Mouse (Mus musculus) ES-Bruce4 (cell line): ENCODE results near the gene Ubl3. TPM values are rescaled to one million over a fixed set of nuclear protein-coding genes. Genes with fewer than 3 reads are reported as not detected.

Experiments
- H3K27ac ChIP-seq: 2 replicates; pipeline ENCODE4 v1.5.1; 2012; ENCODE audit warnings: low read length, inconsistent platforms; ENCODE audit not compliant: insufficient read depth
- H3K27me3 ChIP-seq: 2 replicates; pipeline ENCODE4 v1.6.1; 2012; ENCODE audit warnings: mild to moderate bottlenecking, low read length, inconsistent platforms; ENCODE audit not compliant: control insufficient read depth, poor library complexity, insufficient read depth, severe bottlenecking
- H3K36me3 ChIP-seq: 2 replicates; pipeline ENCODE4 v1.6.1; 2012; ENCODE audit warnings: inconsistent platforms, mild to moderate bottlenecking, low read length, moderate library complexity; ENCODE audit not compliant: control insufficient read depth, poor library complexity, insufficient read depth, severe bottlenecking
- H3K4me1 ChIP-seq: one replicate; pipeline ENCODE4 v1.8.1; 2011; ENCODE audit warnings: low read length; ENCODE audit not compliant: control insufficient read depth, insufficient read depth
- H3K4me3 ChIP-seq: 2 replicates; pipeline ENCODE4 v1.5.1; 2011; ENCODE audit warnings: low read depth, mild to moderate bottlenecking, low read length
- H3K9ac ChIP-seq: 2 replicates; pipeline ENCODE4 v1.6.1; 2012; ENCODE audit warnings: low read depth, mild to moderate bottlenecking, inconsistent platforms; ENCODE audit not compliant: poor library complexity, severe bottlenecking
- H3K9me3 ChIP-seq: replicated peaks from 2 replicates; pipeline ENCODE4 v1.6.1; 2012; ENCODE audit warnings: mild to moderate bottlenecking, low read length, inconsistent platforms; ENCODE audit not compliant: control insufficient read depth, poor library complexity, insufficient read depth, severe bottlenecking
- CTCF ChIP-seq: IDR thresholded peaks from one replicate; pipeline ENCODE4 v1.8.1; 2011; ENCODE audit warnings: low read depth, low read length
- EP300 ChIP-seq: IDR thresholded peaks from 2 replicates; pipeline ENCODE4 v1.6.1; 2011; ENCODE audit warnings: low read depth, low read length; ENCODE audit not compliant: insufficient read depth
- POLR2A ChIP-seq: IDR thresholded peaks from one replicate; pipeline ENCODE4 v1.8.1; 2011; ENCODE audit warnings: low read length; ENCODE audit not compliant: insufficient read depth
- polyA plus RNA-seq: library from polyadenylated mRNA; stranded (reverse); fragments of >200 nt; gene quantifications from 2 replicates; pipeline ENCODE4 v1.2.4, GENCODE M21; 2011; ENCODE audit warnings: low read depth; ENCODE audit not compliant: missing spikeins, insufficient read depth, insufficient read length

Ubl3 gene
- polyA plus RNA-seq, 1 experiment: 55.8 TPM

- H3K9ac ChIP-seq: no peak overlapping the region
- no peaks in the 10 kb centered on the region for H3K9me3 ChIP-seq
- no peaks in the 10 kb centered on the region for H3K36me3 ChIP-seq
- TF ChIP-seq EP300: no peak
- H3K4me3 ChIP-seq: no peak overlapping the region
- H3K27me3 ChIP-seq: no peaks in the 10 kb centered on the region
- peaks cover 9% of the 10 kb centered on the region for H3K4me1 ChIP-seq
- no peak overlapping the region for H3K27ac ChIP-seq
Measured at GRCm38 (mm10) chr5:148493025-148493424, 59.6 kb downstream of the Ubl3 start.

DNA sequence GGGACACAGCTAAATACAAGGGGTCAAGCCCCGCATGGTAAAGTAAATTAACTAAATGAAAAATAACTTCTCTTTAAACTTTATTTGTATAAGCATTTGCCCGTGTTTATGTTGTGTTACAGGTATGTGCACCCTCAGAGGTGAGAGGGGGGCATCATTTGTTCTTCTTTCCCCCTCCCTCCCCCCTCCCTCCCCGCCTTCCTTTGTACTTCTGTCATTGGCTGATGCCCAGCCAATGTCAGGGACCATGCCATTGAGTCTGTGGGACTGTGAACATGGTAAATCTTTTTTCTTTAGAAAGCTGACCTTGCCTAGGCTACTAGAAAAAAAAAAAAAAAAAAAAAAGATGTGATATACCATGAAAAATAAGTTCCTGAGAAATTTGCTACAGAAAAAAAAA is 62.2 kb downstream of the Ubl3 start:
- no peaks in the 10 kb centered on the region for H3K27me3 ChIP-seq
- H3K9ac ChIP-seq: no peak overlapping the region
- H3K36me3 ChIP-seq: no peaks in the 10 kb centered on the region
- H3K4me1 ChIP-seq: peaks cover 9% of the 10 kb centered on the region
- no peak overlapping the region for H3K4me3 ChIP-seq
- no peak overlapping the region for H3K27ac ChIP-seq
- TF ChIP-seq CTCF (no peak), EP300 (no peak), POLR2A (no peak)
- no peaks in the 10 kb centered on the region for H3K9me3 ChIP-seq

DNA sequence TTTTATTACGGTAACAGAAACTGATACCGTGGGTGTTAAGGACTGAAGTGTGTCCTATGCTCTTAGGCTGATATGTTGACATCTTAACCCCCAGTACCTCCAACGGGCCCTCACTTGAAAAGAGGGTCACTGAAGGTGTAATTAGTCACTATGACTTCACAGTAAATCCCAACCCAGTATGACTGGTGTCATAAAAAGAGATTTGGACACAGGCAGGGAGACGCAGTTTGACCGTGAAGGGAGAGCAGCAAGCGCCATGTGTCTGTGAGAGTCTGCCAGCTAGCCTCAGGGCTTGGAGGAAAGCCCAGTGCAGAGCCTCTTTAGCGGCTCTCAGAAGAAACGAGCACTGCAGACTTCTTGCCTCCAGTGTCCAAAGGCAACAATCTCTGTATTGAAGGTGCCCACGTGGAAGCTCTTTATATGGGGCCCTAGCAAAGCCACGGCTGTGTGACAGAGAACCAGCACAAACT is 62.8 kb downstream of the Ubl3 start:
- H3K36me3 ChIP-seq: no peaks in the 10 kb centered on the region

DNA sequence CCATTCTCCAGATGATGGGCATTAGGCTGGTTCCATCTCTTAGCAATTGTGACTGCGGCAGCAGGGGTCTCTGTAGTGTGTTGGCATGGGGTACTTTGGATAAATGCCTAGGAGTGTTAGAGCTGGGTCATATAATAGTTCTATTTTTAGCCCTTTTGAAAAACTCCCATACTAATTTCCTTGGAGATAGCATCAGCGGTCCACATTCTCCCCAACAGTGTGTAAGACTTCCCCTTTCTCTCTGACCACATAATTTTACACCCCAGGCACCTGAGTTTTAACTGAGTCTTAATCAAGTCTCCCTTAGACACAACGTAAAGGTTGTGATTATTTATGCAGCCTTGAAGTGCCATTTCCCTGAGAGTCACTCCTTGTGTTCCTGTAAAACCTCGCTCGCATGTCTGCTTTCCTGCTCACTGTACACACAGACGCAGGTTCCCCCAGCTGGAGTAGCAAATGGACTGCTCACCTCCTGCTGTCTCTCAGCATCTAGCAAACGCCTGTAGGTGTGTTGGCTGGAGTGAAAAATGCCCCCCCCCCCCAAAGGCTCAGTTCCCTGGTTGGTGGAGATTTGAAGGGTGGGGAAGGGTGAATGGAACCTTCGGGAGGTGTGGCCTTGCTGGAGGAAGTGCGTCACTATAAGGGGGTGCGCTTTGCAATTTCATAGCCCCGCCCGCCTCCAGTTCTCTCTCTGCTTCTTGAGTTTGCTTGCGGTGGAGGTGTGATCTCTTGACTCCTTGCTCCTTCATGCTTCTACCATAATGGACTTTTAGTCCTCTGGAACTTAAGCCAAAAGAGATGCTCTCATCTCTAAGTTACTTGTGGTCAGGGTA is 63.5 kb downstream of the Ubl3 start:
- peak overlapping the region; percentile 45; the same call in 1 of the 2 replicates for H3K4me3 ChIP-seq
- no peak overlapping the region for H3K9ac ChIP-seq
- no peaks in the 10 kb centered on the region for H3K27me3 ChIP-seq
- no peak for TF ChIP-seq EP300
- TF ChIP-seq CTCF: no peak
- no peak for TF ChIP-seq POLR2A
- peaks cover 8% of the 10 kb centered on the region for H3K4me1 ChIP-seq
- H3K9me3 ChIP-seq: no peaks in the 10 kb centered on the region
- no peaks in the 10 kb centered on the region for H3K36me3 ChIP-seq
- H3K27ac ChIP-seq: no peak overlapping the region

More for the DNA sequence above, 62.8 kb downstream of the Ubl3 start:
- Histone ChIP-seq H3K4me1 (peaks cover 9% of the 10 kb centered on the region), H3K9me3 (no peaks in the 10 kb centered on the region), H3K9ac (no peak overlapping the region), H3K27me3 (no peaks in the 10 kb centered on the region), H3K27ac (no peak overlapping the region), H3K4me3 (no peak overlapping the region)
- TF ChIP-seq CTCF (no peak), POLR2A (no peak), EP300 (no peak)

DNA sequence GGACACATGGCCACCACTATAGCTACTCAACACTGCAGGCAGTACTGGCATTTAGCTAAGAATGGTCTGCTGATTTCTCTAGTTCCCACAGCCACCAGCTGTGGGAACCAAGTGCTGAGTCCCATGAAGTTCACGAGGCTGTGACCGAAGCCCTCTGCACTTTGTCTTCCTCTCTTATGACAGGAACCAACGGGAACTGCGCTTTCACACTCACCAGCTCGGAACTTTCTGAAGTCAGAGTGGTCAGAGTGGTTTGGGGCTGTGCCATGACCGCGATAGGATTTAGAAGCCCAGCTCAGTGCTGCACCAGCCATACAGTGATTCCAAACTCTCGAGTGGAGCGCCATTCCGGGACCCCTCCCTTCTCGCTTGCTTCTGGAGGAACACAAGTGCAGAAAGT is 66.4 kb downstream of the Ubl3 start:
- H3K27me3 ChIP-seq: no peaks in the 10 kb centered on the region
- H3K36me3 ChIP-seq: no peaks in the 10 kb centered on the region
- no peak overlapping the region for H3K27ac ChIP-seq
- H3K4me1 ChIP-seq: peaks cover 3% of the 10 kb centered on the region
- H3K9me3 ChIP-seq: no peaks in the 10 kb centered on the region
- no peak overlapping the region for H3K4me3 ChIP-seq
- no peak for TF ChIP-seq POLR2A
- TF ChIP-seq CTCF: no peak
- no peak for TF ChIP-seq EP300
- no peak overlapping the region for H3K9ac ChIP-seq

- Histone ChIP-seq H3K9ac (no peak overlapping the region), H3K27ac (no peak overlapping the region), H3K9me3 (no peaks in the 10 kb centered on the region), H3K36me3 (no peaks in the 10 kb centered on the region), H3K4me3 (no peak overlapping the region), H3K4me1 (no peaks in the 10 kb centered on the region), H3K27me3 (no peaks in the 10 kb centered on the region)
- TF ChIP-seq CTCF (no peak), POLR2A (no peak)
Measured at GRCm38 (mm10) chr5:148481745-148482144, 70.8 kb downstream of the Ubl3 start.
